In the genomic region with DNA sequence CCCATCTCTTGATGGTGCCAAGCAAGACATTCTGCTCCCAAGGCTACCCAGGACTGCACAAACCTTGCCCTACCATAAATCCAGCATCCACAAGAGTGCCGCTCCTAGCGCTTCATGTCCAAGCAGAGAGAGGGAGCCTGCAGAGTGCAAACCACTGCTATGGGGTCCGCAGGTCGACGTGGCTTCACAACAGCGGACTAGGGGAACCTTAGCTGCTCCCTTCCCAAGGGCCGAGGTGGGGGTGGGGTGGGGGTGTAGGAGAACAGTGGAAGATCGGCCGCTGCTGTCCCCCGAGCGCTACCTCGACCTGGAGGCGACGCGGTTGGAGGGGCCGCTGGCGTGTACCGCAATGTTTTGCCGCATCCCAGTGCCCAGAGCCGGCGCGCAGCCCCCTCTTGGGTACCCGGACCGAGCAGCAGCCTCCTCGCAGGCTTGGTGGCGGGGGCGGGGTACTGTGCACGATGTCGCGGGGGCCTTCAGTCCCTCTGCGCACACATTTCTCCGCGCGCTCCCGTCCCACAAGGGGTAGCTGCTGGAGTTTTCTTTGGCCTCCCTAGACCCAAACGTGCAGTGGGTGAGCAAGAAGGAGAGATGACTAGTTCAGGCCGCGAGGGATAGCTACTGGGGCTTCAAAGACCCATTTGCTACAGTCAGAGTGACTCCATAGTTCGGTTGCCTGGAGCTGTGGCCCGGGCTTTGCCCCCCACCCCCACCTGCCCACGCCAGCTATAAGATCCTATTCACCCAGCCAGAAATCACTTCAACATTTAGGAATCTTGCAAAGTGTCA, we compare ENCODE assay signal across 9 mouse cellular contexts. TPM values are rescaled to one million over a fixed set of nuclear protein-coding genes. Genes with fewer than 3 reads are reported as not detected.
DNase-seq lines count a peak whose midpoint lies in the region; ATAC-seq lines count a peak whose summit lies in the region.
"Had no signal": no experiment of that assay in that cellular context is flagged by ENCODE, and none has a peak within 500 bp of the region (broad histone marks: within the 10 kb centered on the region; RNA-seq: fewer than 3 reads in every experiment).

No protein-coding gene starts in this region.

- 4% methylated on average over 40 of the region's 41 CpGs for WGBS in heart, embryonic 12.5 days
- WGBS in limb, embryonic 11.5 days, result 18% methylated on average over 31 of the region's 41 CpGs

- ATAC-seq in heart, embryonic 12.5 days (ENCODE audit: insufficient number of reproducible peaks, low FRiP score), result no peak
- no peak; the same call in 1 of the 2 replicates for ATAC-seq in limb, embryonic 11.5 days (ENCODE audit: insufficient number of reproducible peaks, low FRiP score, low TSS enrichment, low read depth)

- peak overlapping the region; percentile 65 for H3K4me3 ChIP-seq in heart, embryonic 12.5 days
- peak overlapping the region; percentile 37 for H3K4me3 ChIP-seq in limb, embryonic 11.5 days (ENCODE audit: low read depth, low read length)

- 0 out of 2 replicates have a peak, but pooled peaks cover 5% of the 10 kb centered on the region for H3K27me3 ChIP-seq in heart, embryonic 12.5 days (replicated peaks)
- H3K27me3 ChIP-seq in limb, embryonic 11.5 days (ENCODE audit: control insufficient read depth, insufficient read depth, low read length), result 0 out of 2 replicates have a peak, but pooled peaks cover 3% of the 10 kb centered on the region

- H3K4me2 ChIP-seq in heart, embryonic 12.5 days, result peak overlapping the region; percentile 68
- H3K4me2 ChIP-seq in limb, embryonic 11.5 days (ENCODE audit: low read depth, severe bottlenecking), result peak overlapping the region; percentile 68

- no peaks in the 10 kb centered on the region for H3K36me3 ChIP-seq in heart, embryonic 12.5 days
- no peaks in the 10 kb centered on the region for H3K36me3 ChIP-seq in limb, embryonic 11.5 days (ENCODE audit: control insufficient read depth, insufficient read depth, low read length)

- no peak overlapping the region for H3K27ac ChIP-seq in heart, embryonic 12.5 days (ENCODE audit: poor library complexity, severe bottlenecking)
- H3K27ac ChIP-seq in limb, embryonic 11.5 days (replicated peaks; ENCODE audit: low read depth, low read length), result no peak overlapping the region

- peak overlapping the region; percentile 53 for H3K9ac ChIP-seq in heart, embryonic 12.5 days
- H3K9ac ChIP-seq in limb, embryonic 11.5 days (ENCODE audit: low read length), result no peak overlapping the region

- no peaks in the 10 kb centered on the region for H3K4me1 ChIP-seq in heart, embryonic 12.5 days (replicated peaks)
- H3K4me1 ChIP-seq in limb, embryonic 11.5 days (ENCODE audit: control insufficient read depth, insufficient read depth, low read length), result no peaks in the 10 kb centered on the region

- no peak for DNase-seq in heart, adult 9 months (ENCODE audit: low spot score in 2 of 2)
- peak; percentile 60 to 61 for DNase-seq in cerebellum, postnatal 10 days
- DNase-seq in frontal cortex, postnatal 14 days (ENCODE audit: low spot score in 2 of 2), result peak; percentile 6 to 25
- peak; percentile 24 for DNase-seq in limb, embryonic 11.5 days (ENCODE audit: low spot score)
- DNase-seq in right cerebral cortex, postnatal 25 days, result peak; percentile 53
- DNase-seq in testis, postnatal 10 days (ENCODE audit: low spot score), result no peak
- no peak for DNase-seq in adrenal gland, adult 2 months

- H3K9me3 ChIP-seq in heart, embryonic 12.5 days (replicated peaks), result no peaks in the 10 kb centered on the region
- H3K9me3 ChIP-seq in limb, embryonic 11.5 days (ENCODE audit: control insufficient read depth, low read length), result no peaks in the 10 kb centered on the region

RNA-seq across cellular contexts. Expression of gene Slitrk4, which starts 1.1 kb away (rescaled TPM):
- 13.0 and 15.1 TPM in 2 replicates for polyA plus RNA-seq in heart, embryonic 12.5 days (2016; fragmentation: Nextera tagmentation; extraction: Ambion mirVana)
- polyA plus RNA-seq in limb, embryonic 11.5 days (2014; fragmentation: Nextera tagmentation; extraction: Ambion mirVana), result 0.70 and 1.1 TPM in 2 replicates
- total RNA-seq in adrenal gland, adult 2 months (2021), result under 1 TPM in 1 of 2 experiments, not detected in 1; 0.14 TPM
- polyA plus RNA-seq in adrenal gland, adult 2 months (2012; rRNA removed), result not detected in 2 replicates
- polyA plus RNA-seq: C2C12 had no signal

Comparison
In these comparisons a context has a peak if more than half of its experiments do, and no peak if none do; other contexts are left out.
1. DNase-seq: peak in cerebellum, postnatal 10 days (2 of 2), frontal cortex, postnatal 14 days (2 of 2), limb, embryonic 11.5 days (single experiment) and right cerebral cortex, postnatal 25 days (single experiment); none in heart, adult 9 months (0 of 2), testis, postnatal 10 days (single experiment) and adrenal gland, adult 2 months (single experiment).